Mouse (Mus musculus): ENCODE data around the gene Smoc1.

The Smoc1 gene

DNA sequence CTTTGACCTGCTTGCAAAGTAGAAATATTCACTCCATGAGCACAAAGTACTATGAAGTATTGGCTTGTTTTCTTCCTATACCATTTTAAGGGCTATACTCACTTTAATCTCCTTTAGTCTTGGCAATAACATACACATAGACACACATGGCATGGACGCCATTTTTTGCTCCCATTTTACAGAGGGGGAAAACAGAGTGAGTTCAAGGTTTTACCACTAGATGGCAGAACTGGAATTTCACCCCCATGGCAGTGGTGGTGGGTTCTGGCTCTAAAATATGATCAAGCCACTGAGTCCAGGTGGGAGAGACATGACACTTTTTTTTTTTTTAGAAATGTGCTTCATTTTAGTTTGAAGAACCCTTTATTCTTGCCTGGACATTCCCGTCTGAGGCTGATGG, 1.6 kb upstream of the Smoc1 start:
- peak; percentile 11 for DNase-seq (ENCODE audit: low read depth, low spot score)

DNA sequence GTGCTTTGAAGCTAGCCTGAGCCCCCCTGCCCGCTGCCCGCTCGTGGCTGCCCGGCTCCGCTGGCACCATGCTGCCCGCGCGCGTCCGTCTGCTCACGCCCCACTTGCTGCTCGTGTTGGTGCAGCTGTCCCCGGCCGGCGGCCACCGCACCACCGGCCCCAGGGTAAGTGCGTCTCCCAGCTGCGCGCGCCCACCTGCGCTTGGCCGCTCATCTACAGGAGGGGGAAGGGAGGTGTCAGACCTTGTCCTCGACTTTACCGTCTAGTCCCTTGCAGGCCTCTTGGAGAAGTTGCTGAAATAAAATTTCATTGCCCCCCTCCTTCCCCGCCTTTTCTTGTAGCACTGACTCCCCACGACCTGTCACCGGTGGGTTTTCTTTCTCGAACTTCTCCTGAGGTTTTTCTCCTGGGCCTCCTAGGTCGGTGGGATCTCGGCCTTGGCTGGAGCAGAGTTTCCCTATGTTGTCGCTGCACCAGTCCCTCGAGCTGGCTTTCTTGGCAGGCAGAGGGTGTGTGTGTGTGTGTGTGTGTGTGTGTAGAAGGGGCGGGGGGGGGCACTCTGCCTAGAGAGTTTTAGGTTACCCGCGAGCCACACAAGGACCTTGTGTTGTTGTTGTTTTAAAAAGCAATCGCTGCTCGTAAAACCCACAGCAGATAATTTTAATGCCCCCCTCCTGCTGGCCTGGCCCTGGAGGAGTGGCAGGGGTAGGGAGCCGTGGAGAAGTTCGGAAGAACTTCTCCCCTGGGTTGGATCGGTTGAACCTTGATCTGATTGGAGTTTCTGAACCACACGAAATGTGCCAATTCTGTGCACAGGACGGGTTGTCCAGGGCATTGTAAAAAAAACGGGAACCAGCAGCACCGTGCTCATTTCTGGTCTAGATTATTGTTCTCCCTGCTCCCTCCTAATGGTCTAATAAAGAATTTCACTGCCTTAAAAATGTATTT, 661 bp downstream of the Smoc1 start:
- DNase-seq (ENCODE audit: low read depth, low spot score) = no peak

DNA sequence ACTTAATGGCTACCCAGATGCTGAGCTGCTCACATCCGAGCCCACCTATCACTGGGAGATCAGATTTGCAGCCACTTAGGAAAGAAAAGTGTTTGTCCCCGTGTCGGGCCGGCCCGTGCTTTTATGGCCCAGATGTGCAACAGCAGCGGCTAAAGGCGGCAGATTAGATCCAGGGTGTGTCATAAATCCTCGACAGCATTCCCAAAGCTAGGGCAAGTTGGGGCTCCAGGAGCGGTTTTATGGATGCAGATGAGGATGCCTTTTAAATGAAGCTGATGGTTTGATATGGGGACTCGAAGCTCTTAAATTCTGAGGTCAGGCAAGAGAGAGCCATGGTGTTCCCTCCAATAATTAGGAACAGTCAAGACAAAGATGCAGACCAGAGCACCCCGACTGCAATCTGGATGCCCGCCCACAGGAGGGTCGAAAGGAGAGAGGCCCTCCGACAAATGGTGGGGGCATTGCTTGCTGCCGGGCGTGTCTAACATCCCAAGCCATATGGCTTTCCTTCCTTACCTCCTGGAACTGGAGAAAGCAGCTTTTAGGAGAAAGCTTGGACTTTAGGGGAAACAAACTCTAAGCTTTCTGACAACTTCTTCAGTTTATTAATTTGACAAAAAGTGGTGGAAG, 1.8 kb downstream of the Smoc1 start:
- no peak for DNase-seq (ENCODE audit: low read depth, low spot score)

DNA sequence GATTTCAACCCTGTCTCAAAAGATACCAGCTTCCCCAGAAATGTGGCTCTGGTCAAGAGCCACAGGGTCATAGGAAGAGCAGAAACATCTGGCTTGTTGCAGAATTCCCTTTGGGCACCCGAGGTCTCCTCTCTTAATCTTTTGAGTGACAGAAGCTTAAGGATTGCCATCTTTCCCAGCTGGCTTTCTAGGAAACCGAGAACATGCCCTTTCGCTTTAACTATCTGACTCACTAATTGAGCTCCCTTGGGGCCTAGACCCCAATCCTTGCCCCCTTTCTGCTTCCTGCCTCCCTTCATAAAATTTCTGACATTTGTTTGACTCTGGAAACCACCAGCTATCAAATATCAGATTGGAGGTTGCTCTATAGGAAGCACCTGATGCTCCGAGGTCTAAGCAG, 3.1 kb downstream of the Smoc1 start:
- no peak for DNase-seq (ENCODE audit: low read depth, low spot score)

DNA sequence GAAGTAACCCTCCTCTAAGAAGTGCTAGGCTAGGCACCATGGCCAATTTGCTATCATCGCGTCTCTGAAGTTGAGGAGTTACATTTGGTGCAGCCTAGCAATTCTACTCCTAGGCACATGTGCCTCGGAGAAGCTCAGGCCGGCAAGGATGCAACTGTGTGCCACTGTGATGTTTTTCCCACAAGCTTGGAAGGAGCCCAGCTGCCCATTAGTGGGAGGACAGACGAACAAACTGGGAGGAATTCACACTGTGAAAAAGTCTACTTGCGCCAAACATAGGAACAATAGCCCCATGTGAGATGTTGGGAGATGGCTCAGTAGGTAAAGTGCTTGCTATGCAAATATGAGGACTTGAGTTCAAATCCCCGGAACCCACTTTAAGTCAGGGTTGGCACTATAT, 5.0 kb downstream of the Smoc1 start:
- no peak for DNase-seq (ENCODE audit: low read depth, low spot score)

DNA sequence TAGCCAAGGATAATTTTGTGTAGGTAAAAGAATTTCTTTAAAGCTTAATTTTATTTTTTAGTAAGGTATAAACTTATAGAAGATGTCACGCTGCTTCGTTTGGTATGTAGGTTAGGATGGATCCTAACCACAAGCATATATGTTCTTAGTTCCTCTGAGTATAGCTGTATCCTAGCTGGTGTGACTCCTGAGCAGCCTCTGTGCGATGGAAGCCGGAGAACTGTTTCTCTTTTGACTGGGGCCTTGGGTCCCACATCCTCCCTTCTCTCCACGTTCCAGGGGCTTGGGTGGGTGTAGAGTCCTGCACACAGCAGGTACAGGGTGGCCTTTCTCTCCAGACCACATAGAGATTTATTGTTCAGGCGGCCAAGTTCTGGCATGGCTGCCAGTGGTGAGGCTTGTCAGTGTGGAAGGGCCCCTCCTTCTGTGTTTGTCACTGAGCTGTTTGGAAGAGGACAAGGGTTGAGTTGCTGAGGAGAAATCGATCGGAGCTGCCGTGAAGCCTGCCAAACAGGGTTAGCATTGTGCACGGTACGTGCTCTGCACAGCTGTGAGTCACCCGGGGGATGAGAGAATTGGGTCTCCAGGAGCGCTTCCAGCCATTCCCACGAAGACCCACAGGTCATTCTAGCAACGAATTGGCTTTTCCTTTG, 6.9 kb downstream of the Smoc1 start:
- DNase-seq (ENCODE audit: low read depth, low spot score) = no peak

DNA sequence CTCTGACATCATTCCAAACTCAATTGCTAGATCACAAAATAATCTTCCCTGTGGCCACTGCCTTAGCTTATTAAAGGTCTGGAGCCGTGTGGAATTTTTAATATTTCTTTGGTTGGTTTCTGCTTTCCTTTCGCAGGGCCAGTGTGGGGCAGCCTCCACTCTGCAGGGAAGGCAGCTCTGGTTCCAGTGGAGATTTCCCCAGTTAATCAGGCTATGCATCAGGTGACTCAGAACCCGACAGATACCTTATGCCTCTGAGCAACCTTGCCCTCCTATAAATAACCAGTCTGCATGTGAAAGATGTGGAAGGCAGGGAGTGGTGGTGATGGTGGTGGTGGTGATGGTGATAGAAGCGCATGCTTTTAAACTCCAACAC, 7.4 kb downstream of the Smoc1 start:
- no peak for DNase-seq (ENCODE audit: low read depth, low spot score)

DNA sequence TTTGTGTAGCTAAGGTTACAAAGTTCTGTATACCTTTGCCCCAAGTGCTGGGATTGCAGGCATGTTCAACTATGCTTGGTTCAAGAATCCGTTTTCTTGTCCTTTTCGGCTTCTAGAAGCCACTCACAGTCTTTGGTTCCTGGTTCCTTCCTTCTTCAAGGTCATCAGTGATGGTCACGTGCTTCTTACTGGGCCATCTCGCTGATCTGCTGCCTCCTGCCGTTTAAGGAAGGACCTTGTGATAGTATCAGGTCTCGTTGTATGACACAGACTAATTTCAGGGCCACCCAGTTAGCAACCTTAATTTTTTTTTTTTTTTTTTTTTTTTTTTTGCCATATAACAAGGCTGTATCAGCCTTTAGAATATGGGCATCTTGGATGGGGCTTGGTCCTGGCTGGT, 9.2 kb downstream of the Smoc1 start:
- DNase-seq (ENCODE audit: low read depth, low spot score) = no peak

DNA sequence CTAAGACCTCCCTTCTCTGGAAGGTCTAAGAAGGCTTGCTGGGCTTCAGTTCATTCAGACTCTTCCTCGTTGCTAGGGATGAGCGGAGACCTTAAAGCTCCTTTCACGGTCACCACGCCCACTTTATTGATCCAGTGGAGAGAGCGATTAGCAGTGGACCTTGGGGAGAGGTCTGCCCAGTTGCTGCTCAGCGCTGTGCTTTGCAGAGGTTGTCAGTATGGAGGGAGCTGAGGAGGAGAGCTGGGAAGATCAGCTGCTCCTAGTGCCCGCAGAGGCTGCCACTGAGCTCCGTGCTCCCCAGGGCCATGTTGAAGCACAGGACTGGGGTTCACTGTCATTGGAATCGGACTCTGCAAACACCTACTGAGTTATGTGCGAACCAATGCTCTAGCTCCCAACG, 17.0 kb downstream of the Smoc1 start:
- DNase-seq (ENCODE audit: low read depth, low spot score) = no peak

DNA sequence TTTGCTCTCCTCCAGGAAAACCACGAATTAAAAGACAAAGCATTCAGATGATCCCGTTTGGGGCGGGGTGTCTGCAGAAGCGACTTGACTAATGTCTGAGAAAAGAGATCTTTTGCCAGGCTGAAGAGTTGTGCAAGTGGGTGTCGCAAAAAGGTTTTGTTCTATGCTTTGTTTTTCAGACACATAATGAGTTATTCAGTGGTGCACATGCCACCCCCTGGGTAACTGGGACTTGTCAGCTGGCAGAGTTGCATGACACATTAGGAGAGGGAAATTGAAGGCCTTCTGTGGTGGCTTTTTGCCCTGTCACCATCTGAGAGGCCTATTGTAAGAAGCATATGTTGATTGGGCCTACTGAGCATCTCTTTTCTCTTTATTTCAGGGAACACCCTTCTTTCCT, 20.3 kb downstream of the Smoc1 start:
- no peak for DNase-seq (ENCODE audit: low read depth, low spot score)

DNA sequence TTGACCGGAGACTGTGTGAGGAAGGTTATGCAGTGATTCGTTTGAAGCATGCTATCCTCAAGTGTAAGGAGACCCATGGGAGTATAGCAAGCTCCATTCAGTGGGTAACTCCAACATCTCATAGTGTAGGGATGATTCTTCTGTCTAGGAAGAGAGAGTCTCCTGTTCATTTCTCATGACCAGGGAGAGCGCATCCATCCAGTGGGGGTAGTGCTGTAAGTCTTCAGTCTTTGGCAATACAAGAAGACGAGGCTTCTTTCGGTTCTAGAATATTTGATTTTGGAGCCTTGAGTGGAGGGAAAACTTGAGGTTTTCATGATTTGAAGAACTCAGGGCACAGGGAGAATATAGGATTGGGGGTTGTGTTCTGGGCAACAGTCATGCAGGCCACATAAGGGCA, 23.1 kb downstream of the Smoc1 start:
- DNase-seq (ENCODE audit: low read depth, low spot score) = no peak

DNA sequence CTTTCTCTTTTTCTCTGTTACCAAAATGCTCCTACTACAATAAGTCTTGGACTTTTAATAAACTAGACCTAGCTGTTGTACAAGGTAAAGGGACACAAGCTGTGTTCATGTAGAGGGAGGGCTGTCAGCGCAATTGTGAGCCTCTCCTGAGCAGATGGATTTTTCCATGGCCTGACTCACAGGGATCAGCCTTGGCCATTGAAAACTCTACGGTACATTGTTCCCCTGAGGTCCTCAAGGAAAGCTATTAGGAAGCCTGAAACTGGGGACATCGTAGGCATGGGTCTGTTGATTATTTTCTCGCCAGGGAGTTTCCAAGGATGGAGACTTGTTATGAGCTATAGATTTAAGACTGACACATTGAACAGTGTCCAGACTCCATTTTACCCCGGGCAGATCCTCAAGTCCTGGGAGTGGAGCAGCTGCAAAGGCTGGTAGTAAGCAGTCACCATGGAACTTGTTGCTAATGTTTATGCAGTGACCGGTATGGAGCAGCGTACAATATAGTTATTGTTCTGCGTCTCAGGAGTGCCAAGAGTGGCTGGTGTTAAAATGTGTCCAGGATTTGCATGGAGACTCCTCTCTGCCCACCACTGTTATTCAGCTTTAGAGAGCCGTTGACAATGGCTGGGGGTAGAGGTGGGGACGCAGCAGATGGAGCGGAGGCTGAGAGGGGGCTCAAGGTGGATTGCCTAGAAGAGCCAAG, 28.5 kb downstream of the Smoc1 start:
- DNase-seq (ENCODE audit: low read depth, low spot score) = no peak

DNA sequence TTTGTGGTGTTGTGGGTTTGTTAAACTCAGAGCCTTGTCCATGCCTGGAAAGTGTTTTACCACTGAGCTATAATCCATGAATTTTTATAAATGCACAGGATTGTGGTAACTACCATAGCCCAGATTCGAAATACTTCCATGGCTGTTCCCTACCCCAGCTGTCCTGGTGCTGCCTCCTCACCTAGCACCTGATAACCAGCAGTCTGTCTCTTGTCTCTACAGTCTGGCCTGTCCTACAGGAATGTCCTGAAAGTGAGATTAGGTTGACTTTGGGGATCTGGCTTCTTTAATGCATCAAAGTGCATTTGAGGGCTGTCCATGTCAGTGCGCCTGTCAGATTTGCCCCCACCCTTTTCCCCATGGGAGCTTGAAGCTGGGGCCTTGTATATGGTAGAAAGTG, 29.2 kb downstream of the Smoc1 start:
- DNase-seq (ENCODE audit: low read depth, low spot score) = no peak

DNA sequence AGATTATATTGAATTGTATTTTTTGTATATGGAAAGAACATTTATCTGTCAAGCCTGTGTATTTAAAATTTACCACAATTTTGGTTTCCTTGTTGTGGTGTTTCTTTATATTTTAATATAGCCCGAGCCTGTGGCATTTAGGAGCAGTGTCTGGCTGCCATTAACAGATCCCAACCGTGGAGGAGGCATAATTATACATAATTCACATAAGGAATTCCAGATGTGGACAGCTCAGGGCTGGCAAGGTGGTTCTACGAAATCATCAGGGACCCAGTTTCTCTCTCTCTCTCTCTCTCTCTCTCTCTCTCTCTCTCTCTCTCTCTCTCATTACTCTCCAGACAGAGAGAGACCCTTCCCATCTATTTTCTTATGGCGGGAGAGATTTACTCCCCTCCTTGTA, 31.0 kb downstream of the Smoc1 start:
- no peak for DNase-seq (ENCODE audit: low read depth, low spot score)

DNA sequence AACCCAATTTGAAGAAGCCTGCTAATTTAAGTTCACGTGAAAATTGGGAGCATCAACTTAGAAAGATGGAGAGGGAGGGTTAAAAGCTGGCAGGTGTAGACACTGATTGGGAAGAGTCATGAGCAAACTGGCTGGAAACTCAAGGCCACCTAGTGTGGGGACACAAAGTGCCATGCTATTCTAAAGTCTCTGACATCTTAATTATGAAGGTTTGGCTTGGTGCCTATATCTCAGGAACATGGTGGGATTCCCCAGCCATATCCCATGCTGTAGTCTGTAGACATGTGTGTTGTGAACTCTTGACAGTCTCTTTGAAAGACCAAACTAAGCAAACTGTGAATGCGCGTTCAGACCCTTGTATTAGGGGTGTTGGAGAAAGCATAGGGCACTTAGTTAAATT, 32.0 kb downstream of the Smoc1 start:
- DNase-seq (ENCODE audit: low read depth, low spot score) = no peak

DNA sequence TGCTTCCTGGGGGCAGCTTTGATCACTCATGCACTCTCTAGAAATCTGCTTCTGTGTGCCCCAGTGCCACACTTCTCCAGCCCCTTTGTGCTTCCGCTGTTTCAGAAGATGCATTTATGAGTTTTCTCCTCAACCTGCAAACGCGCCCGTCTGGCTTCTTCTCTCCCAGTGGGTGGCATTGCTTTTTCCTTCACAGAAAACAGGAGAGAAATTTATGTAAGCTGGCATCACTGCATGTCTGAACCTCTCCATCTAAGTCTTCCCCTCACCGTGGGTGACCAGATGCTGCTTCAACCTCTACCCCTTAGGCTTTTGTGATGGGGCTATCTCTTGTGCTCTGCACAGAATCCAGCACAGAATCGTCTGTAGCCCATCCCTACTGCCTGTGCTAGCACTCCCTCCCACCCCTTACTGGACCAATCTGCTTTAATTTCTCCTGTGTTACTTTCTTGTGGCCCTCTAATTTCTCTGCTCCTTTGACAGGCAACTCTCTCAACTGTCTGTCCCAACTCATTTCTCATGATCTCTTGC, 35.3 kb downstream of the Smoc1 start:
- no peak for DNase-seq (ENCODE audit: low read depth, low spot score)

DNA sequence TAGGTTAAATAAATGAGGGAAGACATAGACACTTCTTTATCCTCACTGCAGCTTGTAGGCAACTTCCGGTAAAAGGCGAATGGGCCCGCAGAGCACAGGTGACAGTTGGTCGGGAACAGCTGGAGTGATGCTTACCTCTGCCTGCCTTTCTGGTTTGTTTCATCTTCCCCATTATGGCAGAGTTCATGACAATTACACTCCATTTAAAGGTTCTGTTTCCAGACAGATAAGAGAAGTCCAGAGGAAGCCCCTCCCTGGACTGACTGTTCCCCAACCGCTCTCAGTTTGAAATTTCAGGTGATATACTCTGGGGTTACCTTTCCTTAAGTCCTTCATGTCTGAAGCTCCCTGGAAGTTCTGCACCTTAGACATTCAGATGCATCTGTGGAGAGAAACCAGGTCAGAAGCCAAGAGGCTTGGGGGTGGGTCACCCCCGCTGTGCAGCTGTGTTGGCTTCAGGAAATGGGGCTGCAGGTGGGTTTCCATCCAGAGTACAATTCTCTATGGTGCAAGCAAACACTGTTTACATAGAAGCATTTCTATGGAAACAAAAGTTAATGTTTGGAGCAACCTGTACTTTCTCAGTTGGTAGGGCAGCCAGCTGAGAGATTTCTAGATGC, 36.8 kb downstream of the Smoc1 start:
- no peak for DNase-seq (ENCODE audit: low read depth, low spot score)

DNA sequence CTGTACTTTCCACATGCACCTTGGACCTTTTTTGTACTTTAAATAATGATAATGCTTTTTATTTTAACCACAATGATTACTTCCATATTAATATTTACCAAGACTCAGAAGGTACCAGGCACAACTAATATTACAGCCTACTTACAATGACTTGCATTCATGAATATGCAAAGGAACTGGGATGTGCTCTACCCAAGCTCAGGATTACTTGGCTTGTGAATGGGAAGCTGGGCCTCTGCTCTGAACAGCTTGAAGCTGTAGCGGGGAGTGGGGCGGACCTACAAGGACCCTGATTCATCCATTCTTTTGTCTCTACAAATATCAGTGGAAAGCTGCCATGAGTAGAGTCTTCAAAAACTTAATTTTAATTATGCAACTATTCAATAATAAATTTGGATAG, 47.5 kb downstream of the Smoc1 start:
- DNase-seq (ENCODE audit: low read depth, low spot score) = no peak

DNA sequence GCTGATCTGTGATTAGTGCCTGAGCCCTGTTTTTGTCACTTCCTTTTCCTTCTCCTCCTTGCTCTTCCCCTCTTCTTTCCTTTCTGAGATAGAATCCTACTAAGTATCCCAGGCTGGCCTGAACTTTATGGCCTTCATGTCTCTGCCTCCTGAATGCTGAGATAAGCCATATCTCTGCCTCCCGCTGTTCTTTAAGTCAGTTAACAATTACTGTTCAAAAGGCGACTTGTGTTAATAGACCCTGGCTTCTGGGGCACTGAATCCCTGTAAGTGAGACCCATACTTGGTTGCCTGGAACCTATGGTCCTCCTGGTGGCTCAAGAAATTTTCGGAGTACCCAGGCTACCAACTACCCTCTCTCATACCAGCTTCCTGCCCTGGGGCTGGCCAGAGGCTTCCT, 48.3 kb downstream of the Smoc1 start:
- DNase-seq (ENCODE audit: low read depth, low spot score) = no peak

DNA sequence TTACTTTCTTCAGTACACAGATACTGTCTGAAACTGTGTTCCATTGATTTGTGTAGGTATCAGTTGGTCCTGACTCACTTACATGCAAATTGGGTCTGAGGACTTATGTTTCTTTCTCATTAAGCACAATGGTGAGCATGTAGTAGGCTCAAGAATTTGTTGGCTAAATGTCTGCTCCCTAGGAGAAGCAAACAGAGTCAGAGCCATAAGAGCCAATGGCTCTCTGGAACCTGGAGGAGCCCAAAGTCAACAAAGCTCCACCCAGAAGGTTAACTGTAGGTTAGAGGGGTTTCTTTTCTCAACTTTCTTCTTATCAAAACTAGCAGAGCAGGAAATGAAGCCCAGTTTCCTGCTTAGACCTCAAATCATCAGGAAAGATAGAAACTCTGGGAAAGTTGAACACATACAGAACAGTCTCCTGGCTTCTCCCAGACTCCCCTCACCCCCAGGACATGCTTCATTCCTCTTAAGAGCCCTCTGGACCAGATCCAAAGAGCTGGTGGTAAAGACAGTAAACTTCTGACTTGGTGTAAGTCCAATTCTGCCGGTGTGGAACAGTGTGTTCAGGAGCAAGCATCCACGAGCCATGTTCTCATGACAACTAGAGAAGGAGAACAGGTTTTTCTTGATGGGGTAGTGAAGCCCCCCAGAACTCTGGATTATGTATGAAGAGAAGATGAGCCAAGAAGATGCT, 51.5 kb downstream of the Smoc1 start:
- no peak for DNase-seq (ENCODE audit: low read depth, low spot score)

DNA sequence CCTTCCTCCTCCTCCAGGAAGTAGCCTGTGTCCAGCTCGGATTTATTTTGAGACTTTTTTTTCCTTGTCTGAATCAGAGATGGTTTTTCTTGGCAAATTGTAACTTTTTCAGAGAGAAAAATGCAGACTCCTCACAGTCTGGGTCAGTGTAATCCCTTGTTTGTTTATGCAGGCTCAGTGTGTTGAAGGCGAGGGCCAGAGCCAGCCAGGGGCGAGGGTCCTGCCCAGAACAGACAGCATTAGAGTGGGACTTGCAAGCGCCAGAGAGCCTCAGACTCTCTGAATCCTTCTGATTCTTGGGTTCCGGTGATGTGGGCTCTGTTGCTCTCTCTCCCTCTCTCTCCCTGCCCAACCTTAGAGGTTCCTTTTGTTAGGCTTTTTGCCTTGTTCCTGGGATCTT, 53.7 kb downstream of the Smoc1 start:
- DNase-seq (ENCODE audit: low read depth, low spot score) = no peak
